Mouse (Mus musculus): Measurements from ENCODE around the gene March11. TPM values are rescaled to one million over a fixed set of nuclear protein-coding genes. Genes with fewer than 3 reads are reported as not detected.

March11 gene
- polyA plus RNA-seq (2015; fragmentation: Illumina TruSeq; extraction: RNeasy Lipid Tissue Mini Kit (QIAGEN cat#74804); ENCODE audit: low read depth, low replicate concordance), result 9.8 TPM

GRCm38 (mm10) chr15:26308629-26309230, at the start of gene March11:
Gene March11 (plus strand): TSS chr15:26309048.

Data from brain, adult 10 weeks (tissue).